Comparison of ENCODE assay signal across 9 mouse cellular contexts in genomic region chr11:31675430-31675829, GRCm38 (mm10). TPM values are rescaled to one million over a fixed set of nuclear protein-coding genes. Genes with fewer than 3 reads are reported as not detected.
DNase-seq lines count a peak whose midpoint lies in the region; ATAC-seq and TF ChIP-seq lines count a peak whose summit lies in the region.
"Had no signal": no experiment of that assay in that cellular context is flagged by ENCODE, and none has a peak within 500 bp of the region (broad histone marks: within the 10 kb centered on the region; RNA-seq: fewer than 3 reads in every experiment).

No protein-coding gene starts in this region.

- H3K4me1 ChIP-seq in midbrain, postnatal 0 days (ENCODE audit: insufficient read depth, low read length) = 0 out of 2 replicates have a peak, but pooled peaks cover 4% of the 10 kb centered on the region

- no peak overlapping the region for H3K27ac ChIP-seq in midbrain, postnatal 0 days (ENCODE audit: low read depth, low read length)
- H3K27ac ChIP-seq: embryonic facial prominence, embryonic 12.5 days had no signal

- TF ChIP-seq CTCF in midbrain, postnatal 0 days (IDR thresholded peaks at IDR 0.05) = peak; percentile 87

- H3K9ac ChIP-seq in midbrain, postnatal 0 days (replicated peaks; ENCODE audit: low read length, poor library complexity, severe bottlenecking) = no peak overlapping the region
- H3K9ac ChIP-seq: embryonic facial prominence, embryonic 12.5 days had no signal

- 19% methylated on average over 2 of the region's 2 CpGs for WGBS in midbrain, postnatal 0 days

- intact Hi-C loops in heart, postnatal 10 days (cut with DNase I) = loop anchor here (1.0 to 10.0 kb wide), 4 partner anchors 195 to 487 kb away; no protein-coding TSS in a partner anchor
- intact Hi-C loops in heart, postnatal 25 days (cut with DNase I) = loop anchor here (1.0 to 5.0 kb wide), 4 partner anchors 37 to 487 kb away; partner anchors contain the start of gene Cpeb4

- DNase-seq in heart, postnatal 10 days = peak; percentile 72 to 81
- no peak for DNase-seq in heart, postnatal 25 days (ENCODE audit: low spot score)
- DNase-seq in urinary bladder, postnatal 36 days (ENCODE audit: low spot score in 2 of 2) = peak; percentile 10 to 28
- no peak for DNase-seq in urinary bladder, postnatal 4 days (ENCODE audit: low spot score in 2 of 2)
- DNase-seq in cerebellum, postnatal 25 days = peak; percentile 50 to 68
- peak; percentile 73 for DNase-seq in kidney, postnatal 14 days
- peak; percentile 86 for DNase-seq in midbrain, postnatal 0 days (ENCODE audit: low spot score)

- ATAC-seq in midbrain, postnatal 0 days (ENCODE audit: low FRiP score) = no peak
- no peak for ATAC-seq in monocyte, adult 5-6 weeks (replicated peaks; ENCODE audit: insufficient number of reproducible peaks, low FRiP score, low TSS enrichment, poor library complexity, severe bottlenecking)

- H3K9me3 ChIP-seq in midbrain, postnatal 0 days (ENCODE audit: low read length) = no peaks in the 10 kb centered on the region
- H3K9me3 ChIP-seq: embryonic facial prominence, embryonic 12.5 days had no signal

- H3K4me2 ChIP-seq in midbrain, postnatal 0 days (ENCODE audit: low read depth, low read length, poor library complexity, severe bottlenecking) = no peak overlapping the region
- H3K4me2 ChIP-seq: embryonic facial prominence, embryonic 12.5 days had no signal

- H3K36me3 ChIP-seq in midbrain, postnatal 0 days (ENCODE audit: insufficient read depth, low read length) = no peaks in the 10 kb centered on the region
- H3K36me3 ChIP-seq: embryonic facial prominence, embryonic 12.5 days had no signal

- no peak overlapping the region for H3K4me3 ChIP-seq in midbrain, postnatal 0 days (ENCODE audit: low read depth, low read length)
- H3K4me3 ChIP-seq: embryonic facial prominence, embryonic 12.5 days had no signal

- H3K27me3 ChIP-seq in midbrain, postnatal 0 days (ENCODE audit: insufficient read depth, low read length) = no peaks in the 10 kb centered on the region
- H3K27me3 ChIP-seq: embryonic facial prominence, embryonic 12.5 days had no signal

RNA-seq across cellular contexts. Expression of gene Bod1, which starts 3.7 kb away (rescaled TPM):
- total RNA-seq in heart, postnatal 10 days (2021) = 100 to 1,000 TPM in 1 of 2 experiments, 10 to 100 TPM in 1; 87.3 to 101 TPM
- 100 to 1,000 TPM; 115 to 121 TPM for total RNA-seq in heart, postnatal 25 days (2021)
- 91.6 and 129 TPM in 2 replicates for total RNA-seq in midbrain, postnatal 0 days (2014; rRNA removed)
- polyA plus RNA-seq in midbrain, postnatal 0 days (2015; fragmentation: Nextera tagmentation; extraction: Ambion mirVana) = 126 and 134 TPM in 2 replicates
- total RNA-seq in monocyte, adult 5-6 weeks (2017) = 10.8 to 18.3 TPM (median 12.3 TPM) in 3 replicates

Comparison
In these comparisons a context has a peak if more than half of its experiments do, and no peak if none do; other contexts are left out.
1. DNase-seq: peak in heart, postnatal 10 days (2 of 2), urinary bladder, postnatal 36 days (2 of 2), cerebellum, postnatal 25 days (2 of 2), kidney, postnatal 14 days (single experiment) and midbrain, postnatal 0 days (single experiment); none in heart, postnatal 25 days (single experiment) and urinary bladder, postnatal 4 days (0 of 2).